Mouse (Mus musculus): Measurements from ENCODE around the gene Idh3a. TPM values are rescaled to one million over a fixed set of nuclear protein-coding genes. Genes with fewer than 3 reads are reported as not detected.

Idh3a gene
- polyA plus RNA-seq (2012; rRNA removed), result 15.6 and 32.8 TPM in 2 replicates

DNA sequence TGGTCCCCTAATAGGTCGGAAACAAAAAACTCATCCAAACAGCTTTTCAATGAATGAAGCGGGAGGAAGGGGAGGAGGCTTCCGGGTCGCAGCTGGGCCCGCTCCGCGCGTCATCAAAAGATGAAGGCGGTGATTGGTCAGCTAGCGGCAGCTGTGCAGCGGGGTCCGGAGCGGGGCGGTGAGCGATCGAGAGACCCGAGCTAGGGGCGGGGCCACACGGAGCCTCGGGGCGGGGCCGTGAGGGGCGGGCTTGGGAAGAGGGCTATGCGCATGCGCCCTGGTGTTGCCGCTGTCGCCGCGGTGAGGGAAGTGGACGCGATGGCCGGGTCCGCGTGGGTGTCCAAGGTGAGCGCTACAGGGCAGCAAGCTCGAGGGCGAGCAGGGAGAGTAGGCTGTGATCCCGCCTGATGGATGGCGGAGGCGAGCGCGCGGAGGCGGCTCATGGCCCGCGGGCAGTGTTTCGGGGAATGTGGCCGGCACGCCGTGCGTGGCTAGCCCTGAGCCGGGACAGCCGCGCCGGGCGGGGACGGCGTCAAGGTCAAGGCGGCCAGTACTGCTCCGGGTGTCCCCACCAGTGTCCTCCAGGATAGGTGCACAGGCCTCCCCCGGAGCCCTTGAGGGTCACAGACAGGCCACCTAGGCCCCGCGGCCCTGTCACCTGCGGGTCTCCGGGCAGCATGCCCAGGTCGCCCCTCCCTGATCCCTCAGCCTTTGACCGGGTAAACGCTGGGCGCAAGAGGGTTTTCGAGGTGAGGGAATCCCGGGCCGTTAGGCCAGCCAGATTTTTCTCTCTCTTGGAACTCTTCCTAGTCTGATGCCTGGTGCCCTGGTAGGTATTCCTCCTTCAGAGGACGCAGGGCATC, at the start of gene Idh3a:
TSS of gene Idh3a (plus strand) at position 136 of the 863 bp plus-strand sequence.
- Histone ChIP-seq H3K4me1 (ENCODE audit: control insufficient read depth, insufficient read depth, insufficient read length, low read length) (no peaks in the 10 kb centered on the region; the same call in 1 of the 2 replicates), H3K4me3 (ENCODE audit: low read depth, low read length) (peak within 1 kb of the TSS; percentile 73), H3K27me3 (ENCODE audit: control insufficient read depth, insufficient read depth, low read length) (no peaks in the 10 kb centered on the region), H3K36me3 (ENCODE audit: control insufficient read depth, insufficient read depth, low read length) (peaks cover 8% of the 10 kb centered on the region), H3K27ac (ENCODE audit: insufficient read depth, low read depth, low read length) (peak within 1 kb of the TSS; percentile 18)
- no peak for TF ChIP-seq CTCF (IDR thresholded peaks at IDR 0.05; ENCODE audit: extremely low read depth, insufficient read length, insufficient replicate concordance, low read depth, low read length)
- peak; percentile 71 for TF ChIP-seq POLR2A (IDR thresholded peaks at IDR 0.05; ENCODE audit: low read depth, low read length)
- WGBS, result under 1% methylated on average over 67 of the region's 73 CpGs

DNA sequence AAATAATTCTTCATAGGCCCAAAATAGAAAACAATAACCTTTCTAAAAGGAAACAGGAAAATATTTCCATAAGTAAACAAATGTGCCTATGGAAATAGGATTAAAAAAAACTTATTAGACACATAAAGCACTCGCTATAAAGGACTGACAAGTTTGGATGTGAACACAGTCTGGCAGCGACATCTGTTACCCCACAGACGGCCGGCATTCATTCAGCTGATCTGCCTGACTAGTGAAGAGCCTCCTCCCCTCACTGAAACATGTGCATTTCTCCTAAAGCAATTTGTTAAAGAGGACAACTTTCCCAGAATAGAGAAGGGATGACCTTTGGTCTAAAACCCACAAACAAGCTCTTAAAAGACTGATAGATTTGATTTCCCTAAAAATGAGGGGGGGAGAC, 49.1 kb upstream of the Idh3a start:
- Histone ChIP-seq H3K4me1 (ENCODE audit: control insufficient read depth, insufficient read depth, insufficient read length, low read length) (no peaks in the 10 kb centered on the region), H3K27ac (ENCODE audit: insufficient read depth, low read depth, low read length) (no peak overlapping the region), H3K4me3 (ENCODE audit: low read depth, low read length) (no peak overlapping the region), H3K27me3 (ENCODE audit: control insufficient read depth, insufficient read depth, low read length) (no peaks in the 10 kb centered on the region), H3K36me3 (ENCODE audit: control insufficient read depth, insufficient read depth, low read length) (no peaks in the 10 kb centered on the region)
- TF ChIP-seq CTCF (IDR thresholded peaks at IDR 0.05; ENCODE audit: extremely low read depth, insufficient read length, insufficient replicate concordance, low read depth, low read length), result no peak
- TF ChIP-seq POLR2A (IDR thresholded peaks at IDR 0.05; ENCODE audit: low read depth, low read length), result no peak
- WGBS, result 65% methylated on average over 4 of the region's 4 CpGs

DNA sequence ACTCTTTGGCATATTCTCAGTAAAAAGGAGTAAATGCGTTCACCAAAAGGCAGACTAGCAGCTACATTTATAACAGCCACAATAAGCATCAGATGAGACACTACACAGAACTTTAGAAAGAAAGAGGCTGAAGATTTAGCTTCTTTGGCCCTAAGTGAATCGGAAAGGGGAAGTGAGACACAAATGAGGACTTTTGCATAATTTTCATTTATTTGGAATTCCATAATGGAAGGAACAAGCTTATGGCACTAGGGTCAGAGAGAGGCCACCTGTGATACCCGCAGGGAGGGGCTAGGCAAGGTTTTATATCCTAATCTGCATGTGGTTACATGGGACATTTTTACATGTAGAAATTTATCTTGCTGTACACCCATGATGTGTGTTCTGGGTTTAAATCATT, 48.7 kb upstream of the Idh3a start:
- Histone ChIP-seq H3K4me3 (ENCODE audit: low read depth, low read length) (no peak overlapping the region), H3K27ac (ENCODE audit: insufficient read depth, low read depth, low read length) (no peak overlapping the region), H3K27me3 (ENCODE audit: control insufficient read depth, insufficient read depth, low read length) (no peaks in the 10 kb centered on the region), H3K36me3 (ENCODE audit: control insufficient read depth, insufficient read depth, low read length) (no peaks in the 10 kb centered on the region), H3K4me1 (ENCODE audit: control insufficient read depth, insufficient read depth, insufficient read length, low read length) (no peaks in the 10 kb centered on the region)
- TF ChIP-seq CTCF (IDR thresholded peaks at IDR 0.05; ENCODE audit: extremely low read depth, insufficient read length, insufficient replicate concordance, low read depth, low read length) (no peak), POLR2A (IDR thresholded peaks at IDR 0.05; ENCODE audit: low read depth, low read length) (no peak)
- WGBS, result 66% methylated on average over 3 of the region's 3 CpGs

DNA sequence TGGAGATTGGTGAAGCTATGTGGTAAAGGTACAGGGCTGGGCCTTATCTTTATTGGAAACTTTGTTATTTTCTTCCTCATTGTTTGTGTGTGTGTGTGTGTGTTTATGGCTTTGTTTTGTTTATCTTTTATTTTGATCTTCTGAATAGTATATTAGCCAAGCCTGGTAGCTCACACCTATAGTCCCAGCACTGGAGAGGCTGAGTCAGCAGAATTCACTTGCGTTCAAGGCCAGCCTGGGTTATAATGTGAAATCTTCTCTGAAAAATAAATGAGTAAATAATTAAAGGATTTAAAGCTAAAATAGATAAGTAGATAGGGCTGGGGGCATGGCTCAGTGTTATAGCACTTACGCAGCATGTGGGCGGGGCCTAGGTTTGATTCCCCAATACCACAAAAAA, 47.9 kb upstream of the Idh3a start:
- Histone ChIP-seq H3K36me3 (ENCODE audit: control insufficient read depth, insufficient read depth, low read length) (no peaks in the 10 kb centered on the region), H3K27me3 (ENCODE audit: control insufficient read depth, insufficient read depth, low read length) (no peaks in the 10 kb centered on the region), H3K27ac (ENCODE audit: insufficient read depth, low read depth, low read length) (no peak overlapping the region), H3K4me3 (ENCODE audit: low read depth, low read length) (no peak overlapping the region), H3K4me1 (ENCODE audit: control insufficient read depth, insufficient read depth, insufficient read length, low read length) (no peaks in the 10 kb centered on the region)
- WGBS, result 86% methylated on average over 3 of the region's 3 CpGs
- TF ChIP-seq CTCF (IDR thresholded peaks at IDR 0.05; ENCODE audit: extremely low read depth, insufficient read length, insufficient replicate concordance, low read depth, low read length), result no peak
- TF ChIP-seq POLR2A (IDR thresholded peaks at IDR 0.05; ENCODE audit: low read depth, low read length), result no peak

DNA sequence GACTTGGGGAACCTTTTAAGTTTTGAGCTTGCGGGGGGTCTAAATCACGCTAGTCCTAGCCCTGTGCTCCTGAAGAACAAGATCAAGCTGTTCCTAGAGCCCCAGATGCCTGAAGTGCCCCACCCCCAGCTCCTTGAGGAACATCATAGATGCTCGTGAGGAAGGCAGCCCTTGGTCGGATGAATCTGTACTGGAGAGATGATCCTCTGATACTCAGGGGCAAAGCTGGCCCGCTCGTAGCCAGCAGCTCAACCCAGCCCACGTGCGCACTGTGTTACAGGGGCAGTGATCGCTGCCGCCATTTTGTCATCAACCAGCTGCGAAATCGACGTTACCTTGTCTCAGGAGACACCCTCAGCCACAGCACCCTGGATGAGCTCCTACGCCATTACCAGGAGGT, 47.5 kb upstream of the Idh3a start, which contains the start of gene Sh2d7:
TSS of gene Sh2d7 (plus strand) at position 301 of the 400 bp plus-strand sequence.
- Histone ChIP-seq H3K27ac (ENCODE audit: insufficient read depth, low read depth, low read length) (no peak within 1 kb of the TSS), H3K4me1 (ENCODE audit: control insufficient read depth, insufficient read depth, insufficient read length, low read length) (no peaks in the 10 kb centered on the region), H3K27me3 (ENCODE audit: control insufficient read depth, insufficient read depth, low read length) (no peaks in the 10 kb centered on the region), H3K4me3 (ENCODE audit: low read depth, low read length) (no peak within 1 kb of the TSS), H3K36me3 (ENCODE audit: control insufficient read depth, insufficient read depth, low read length) (no peaks in the 10 kb centered on the region)
- 92% methylated on average over 14 of the region's 14 CpGs for WGBS
- TF ChIP-seq CTCF (IDR thresholded peaks at IDR 0.05; ENCODE audit: extremely low read depth, insufficient read length, insufficient replicate concordance, low read depth, low read length) (no peak), POLR2A (IDR thresholded peaks at IDR 0.05; ENCODE audit: low read depth, low read length) (no peak)

DNA sequence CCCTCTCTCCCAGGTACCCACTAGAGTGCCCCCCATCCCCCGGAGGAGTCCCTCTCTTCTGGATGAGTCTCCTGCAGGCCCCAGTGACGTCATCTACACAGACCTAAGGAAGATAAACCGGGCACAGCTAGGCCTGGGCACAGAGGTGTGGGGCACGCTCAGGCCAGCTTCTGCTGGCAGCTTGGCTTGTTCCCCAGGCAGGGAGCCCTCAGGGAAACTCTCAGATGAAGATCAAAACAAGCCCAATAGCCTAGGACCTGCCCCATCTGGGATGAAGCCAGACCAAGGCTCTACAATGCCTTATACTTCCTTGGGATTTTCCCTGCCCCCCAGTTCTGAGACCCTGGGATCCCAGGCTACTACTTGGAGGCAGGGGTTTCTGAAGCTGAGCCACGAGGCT, 45.3 kb upstream of the Idh3a start:
- no peak overlapping the region for H3K4me3 ChIP-seq (ENCODE audit: low read depth, low read length)
- no peaks in the 10 kb centered on the region for H3K36me3 ChIP-seq (ENCODE audit: control insufficient read depth, insufficient read depth, low read length)
- TF ChIP-seq CTCF (IDR thresholded peaks at IDR 0.05; ENCODE audit: extremely low read depth, insufficient read length, insufficient replicate concordance, low read depth, low read length), result no peak
- no peak for TF ChIP-seq POLR2A (IDR thresholded peaks at IDR 0.05; ENCODE audit: low read depth, low read length)
- H3K4me1 ChIP-seq (ENCODE audit: control insufficient read depth, insufficient read depth, insufficient read length, low read length), result no peaks in the 10 kb centered on the region
- 67% methylated on average over 5 of the region's 5 CpGs for WGBS
- H3K27me3 ChIP-seq (ENCODE audit: control insufficient read depth, insufficient read depth, low read length), result no peaks in the 10 kb centered on the region
- no peak overlapping the region for H3K27ac ChIP-seq (ENCODE audit: insufficient read depth, low read depth, low read length)

DNA sequence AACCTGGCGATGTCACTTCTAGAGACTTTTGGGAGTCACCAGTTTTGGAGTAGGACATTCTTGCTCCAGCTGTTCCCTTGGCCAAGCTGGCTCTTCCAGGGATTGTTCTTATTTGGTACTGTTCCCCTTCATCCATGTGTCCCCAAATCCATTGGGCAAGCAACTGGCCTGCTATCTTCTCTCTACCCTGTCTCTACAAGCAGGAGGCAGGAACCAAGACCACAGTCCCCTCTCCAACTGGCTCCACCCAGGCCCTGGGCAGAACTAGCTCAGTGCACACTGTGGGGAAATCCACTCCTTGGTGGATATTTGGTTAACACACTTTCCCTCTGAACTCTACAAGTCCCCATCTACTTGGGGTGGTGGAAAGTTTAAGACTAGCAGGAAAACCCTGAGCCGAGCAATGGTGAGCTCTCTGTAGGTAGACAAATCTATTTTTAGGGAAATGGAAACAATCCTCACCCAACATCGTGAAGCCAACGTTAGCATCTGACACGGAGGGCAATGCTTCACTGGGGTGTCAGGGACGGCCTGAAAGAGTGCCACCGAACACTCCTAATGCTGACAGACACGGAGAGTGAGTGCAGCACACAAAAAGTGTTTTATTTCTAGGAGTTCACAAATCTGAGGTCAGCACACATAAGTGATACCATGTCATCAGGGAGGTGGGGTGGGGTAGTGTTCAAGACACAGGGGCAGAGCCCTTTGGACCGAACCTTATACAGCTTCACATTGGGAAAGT, 41.8 kb upstream of the Idh3a start:
- Histone ChIP-seq H3K27me3 (ENCODE audit: control insufficient read depth, insufficient read depth, low read length) (no peaks in the 10 kb centered on the region), H3K27ac (ENCODE audit: insufficient read depth, low read depth, low read length) (no peak overlapping the region), H3K4me3 (ENCODE audit: low read depth, low read length) (no peak overlapping the region), H3K36me3 (ENCODE audit: control insufficient read depth, insufficient read depth, low read length) (no peaks in the 10 kb centered on the region), H3K4me1 (ENCODE audit: control insufficient read depth, insufficient read depth, insufficient read length, low read length) (no peaks in the 10 kb centered on the region)
- WGBS, result 85% methylated on average over 9 of the region's 9 CpGs
- TF ChIP-seq POLR2A (IDR thresholded peaks at IDR 0.05; ENCODE audit: low read depth, low read length) (no peak), CTCF (IDR thresholded peaks at IDR 0.05; ENCODE audit: extremely low read depth, insufficient read length, insufficient replicate concordance, low read depth, low read length) (no peak)

All from small intestine, adult 2 months (tissue).